Mouse (Mus musculus) intestine, postnatal 0 days (tissue): Measurements from ENCODE around the gene Tnnt1. TPM values are rescaled to one million over a fixed set of nuclear protein-coding genes. Genes with fewer than 3 reads are reported as not detected.

Experiments used
- ATAC-seq: fragments of 200-750 bp; cut with Nextera tagmentation; 2 replicates; pipeline ENCODE4 v1.8.0; 2017; ENCODE audit warnings: mild to moderate bottlenecking, moderate TSS enrichment, moderate library complexity
- H3K27ac ChIP-seq: fragments of 300-500 bp; sonication (generic); 2 replicates; pipeline ENCODE4 v1.5.1; 2014; ENCODE audit warnings: mild to moderate bottlenecking, low read depth, low read length, moderate library complexity
- H3K27me3 ChIP-seq: fragments of 300-500 bp; sonication (generic); replicated peaks from 2 replicates; pipeline ENCODE4 v1.6.1; 2014; ENCODE audit warnings: low read length, mixed read lengths; ENCODE audit not compliant: control insufficient read depth, insufficient read depth
- H3K36me3 ChIP-seq: fragments of 300-500 bp; sonication (generic); 2 replicates; pipeline ENCODE4 v1.6.1; 2014; ENCODE audit warnings: mild to moderate bottlenecking, moderate library complexity; ENCODE audit not compliant: control insufficient read depth, insufficient read depth
- H3K4me1 ChIP-seq: fragments of 300-500 bp; sonication (generic); replicated peaks from 2 replicates; pipeline ENCODE4 v1.6.1; 2014; ENCODE audit warnings: antibody characterized with exemption, low read length, mixed read lengths; ENCODE audit not compliant: control insufficient read depth, insufficient read depth
- H3K4me2 ChIP-seq: fragments of 300-500 bp; sonication (generic); replicated peaks from 2 replicates; pipeline ENCODE4 v1.6.1; 2014; ENCODE audit warnings: low read depth, mild to moderate bottlenecking, moderate library complexity
- H3K4me3 ChIP-seq: fragments of 300-500 bp; sonication (generic); 2 replicates; pipeline ENCODE4 v1.5.1; 2014; ENCODE audit warnings: low read depth, low read length
- H3K9ac ChIP-seq: fragments of 300-500 bp; sonication (generic); 2 replicates; pipeline ENCODE4 v1.6.1; 2014; ENCODE audit warnings: mild to moderate bottlenecking, low read depth, low read length
- H3K9me3 ChIP-seq: fragments of 300-500 bp; sonication (generic); 2 replicates; pipeline ENCODE4 v1.6.1; 2016; ENCODE audit warnings: mixed run types; ENCODE audit not compliant: control insufficient read depth
- CTCF ChIP-seq: sonication (generic); IDR thresholded peaks from 2 replicates; pipeline ENCODE4 v1.5.1; 2016; ENCODE audit warnings: low read depth, mild to moderate bottlenecking, control low read depth, antibody characterized with exemption, moderate library complexity
- WGBS: fragments of 180-500 bp; shearing (Covaris S2); extraction: QIAGEN DNeasy Blood & Tissue Kit; methylation state at CpG from one replicate; pipeline ENCODE4 v1.1.7; 2014; 5-methylcytosine and 5-hydroxymethylcytosine counted together
- polyA plus RNA-seq: library from polyadenylated mRNA; unstranded; fragments of >200 nt; fragmentation: Nextera tagmentation; extraction: Ambion mirVana; gene quantifications from 2 replicates; pipeline ENCODE4 v1.2.1, GENCODE M21; 2015

Tnnt1 gene
- polyA plus RNA-seq, 1 experiment from 2014 or later = 24.3 TPM

DNA sequence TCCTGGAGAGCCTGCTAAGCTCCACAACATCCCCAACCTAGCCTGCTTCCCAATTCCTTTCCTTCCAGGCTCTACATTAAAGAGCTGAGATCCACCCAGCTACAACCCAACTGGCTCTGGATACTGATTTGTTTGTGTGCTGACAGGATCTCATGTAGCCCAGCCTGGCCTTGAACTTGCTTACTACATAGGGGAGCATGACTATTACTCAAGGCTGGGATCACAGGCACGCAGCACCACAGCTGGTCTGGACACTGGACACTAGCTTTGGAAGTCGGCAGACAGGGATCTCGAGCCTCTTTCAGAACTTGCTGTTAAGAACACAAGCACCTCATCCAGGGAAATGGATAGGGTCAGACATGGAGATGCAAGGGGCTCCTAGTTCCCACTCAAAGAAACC lies 19.7 kb downstream of the Tnnt1 start:
- Histone ChIP-seq H3K36me3 (peaks cover 33% of the 10 kb centered on the region), H3K9ac (no peak overlapping the region), H3K4me3 (no peak overlapping the region), H3K9me3 (no peaks in the 10 kb centered on the region), H3K27me3 (no peaks in the 10 kb centered on the region), H3K4me2 (no peak overlapping the region), H3K27ac (no peak overlapping the region), H3K4me1 (peaks cover 6% of the 10 kb centered on the region; the same call in 1 of the 2 replicates)
- no peak for ATAC-seq
- no peak for TF ChIP-seq CTCF
- WGBS = 91% methylated on average over 3 of the region's 3 CpGs

DNA sequence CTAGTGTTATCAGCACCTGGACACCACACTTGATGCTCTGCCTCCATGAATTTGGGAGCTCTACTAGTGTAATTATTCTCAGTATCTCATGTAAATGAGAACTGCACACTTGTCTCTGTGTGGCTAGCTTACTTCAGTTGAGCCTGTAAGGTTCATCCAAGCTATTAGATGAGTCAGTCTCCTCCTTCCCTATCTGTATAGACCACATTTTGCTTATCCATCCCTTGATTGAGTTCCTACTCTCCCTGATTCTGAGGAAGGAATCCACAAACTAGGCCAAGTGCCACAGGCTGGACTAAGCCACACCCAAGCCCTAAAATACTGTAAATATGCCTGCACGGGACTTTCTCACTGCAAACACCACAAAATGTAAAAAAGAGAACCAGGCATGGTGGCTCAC lies 22.2 kb downstream of the Tnnt1 start:
- H3K9me3 ChIP-seq = no peaks in the 10 kb centered on the region
- H3K4me1 ChIP-seq = no peaks in the 10 kb centered on the region; the same call in 1 of the 2 replicates
- H3K36me3 ChIP-seq = peaks cover 42% of the 10 kb centered on the region
- no peak overlapping the region for H3K27ac ChIP-seq
- H3K9ac ChIP-seq = no peak overlapping the region
- H3K4me2 ChIP-seq = no peak overlapping the region
- TF ChIP-seq CTCF = no peak
- ATAC-seq = no peak
- no peak overlapping the region for H3K4me3 ChIP-seq
- WGBS = 33% methylated on average over 1 of the region's 1 CpGs
- no peaks in the 10 kb centered on the region for H3K27me3 ChIP-seq

GRCm38 (mm10) chr7:4492284-4493224 lies 23.6 kb downstream of the Tnnt1 start:
- Histone ChIP-seq H3K4me2 (no peak overlapping the region), H3K36me3 (peaks cover 48% of the 10 kb centered on the region), H3K4me3 (no peak overlapping the region), H3K4me1 (no peaks in the 10 kb centered on the region; the same call in 1 of the 2 replicates), H3K27me3 (no peaks in the 10 kb centered on the region), H3K9me3 (no peaks in the 10 kb centered on the region), H3K27ac (peak overlapping the region; percentile 50), H3K9ac (no peak overlapping the region)
- 76% methylated on average over 13 of the region's 13 CpGs for WGBS
- TF ChIP-seq CTCF = no peak
- ATAC-seq = no peak

DNA sequence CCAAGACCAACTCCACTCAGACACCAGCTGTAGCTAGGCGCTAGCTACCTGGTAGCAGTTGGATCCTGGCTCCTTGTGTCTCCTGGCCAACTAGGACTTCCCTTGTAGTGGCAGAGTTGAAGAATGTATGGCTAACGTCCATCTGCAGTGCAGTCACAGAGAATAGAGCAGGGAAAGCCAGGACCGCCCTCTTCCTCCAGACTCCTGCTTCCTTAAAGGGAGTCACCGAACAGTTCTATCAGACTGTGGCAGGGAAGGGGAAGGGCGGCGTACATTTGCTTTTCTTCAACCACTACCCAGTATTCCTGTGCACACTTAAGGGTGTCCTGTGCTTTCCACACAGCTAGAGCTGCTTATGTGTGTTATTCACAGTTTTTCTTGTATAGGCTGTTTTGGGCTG lies 24.9 kb downstream of the Tnnt1 start:
- H3K27ac ChIP-seq = no peak overlapping the region
- no peak for TF ChIP-seq CTCF
- no peaks in the 10 kb centered on the region; the same call in 1 of the 2 replicates for H3K4me1 ChIP-seq
- WGBS = 70% methylated on average over 6 of the region's 6 CpGs
- 0 out of 2 replicates have a peak, but pooled peaks have one; percentile 28 for ATAC-seq
- no peaks in the 10 kb centered on the region for H3K9me3 ChIP-seq
- peaks cover 50% of the 10 kb centered on the region for H3K36me3 ChIP-seq
- no peak overlapping the region for H3K9ac ChIP-seq
- H3K4me3 ChIP-seq = no peak overlapping the region
- no peak overlapping the region for H3K4me2 ChIP-seq
- H3K27me3 ChIP-seq = no peaks in the 10 kb centered on the region

DNA sequence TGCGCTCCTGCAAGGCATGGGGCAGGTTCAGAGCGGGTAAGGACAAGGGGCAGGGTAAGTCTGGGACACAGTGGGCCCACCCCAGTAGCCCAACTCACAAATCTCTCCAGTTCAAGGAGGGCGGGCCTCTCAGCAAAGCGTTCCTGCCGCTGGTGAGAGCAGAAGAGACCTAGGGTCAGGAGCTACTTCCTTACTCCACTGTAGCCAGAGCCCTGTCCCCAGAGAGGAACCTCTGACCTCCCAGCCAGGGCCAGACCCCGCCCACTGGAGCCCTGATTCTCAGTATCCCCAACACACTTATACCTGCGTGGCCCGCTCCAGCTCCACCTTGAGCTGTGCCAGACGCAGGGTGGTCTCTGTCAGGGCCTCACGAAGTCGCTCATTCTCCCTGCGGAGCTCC lies 33.9 kb downstream of the Tnnt1 start:
- no peak for TF ChIP-seq CTCF
- H3K4me1 ChIP-seq = no peaks in the 10 kb centered on the region
- no peak overlapping the region for H3K27ac ChIP-seq
- H3K36me3 ChIP-seq = peaks cover 61% of the 10 kb centered on the region
- no peak overlapping the region for H3K4me3 ChIP-seq
- no peak for ATAC-seq
- H3K9me3 ChIP-seq = no peaks in the 10 kb centered on the region
- no peak overlapping the region for H3K4me2 ChIP-seq
- H3K9ac ChIP-seq = no peak overlapping the region
- 83% methylated on average over 12 of the region's 12 CpGs for WGBS
- no peaks in the 10 kb centered on the region for H3K27me3 ChIP-seq

DNA sequence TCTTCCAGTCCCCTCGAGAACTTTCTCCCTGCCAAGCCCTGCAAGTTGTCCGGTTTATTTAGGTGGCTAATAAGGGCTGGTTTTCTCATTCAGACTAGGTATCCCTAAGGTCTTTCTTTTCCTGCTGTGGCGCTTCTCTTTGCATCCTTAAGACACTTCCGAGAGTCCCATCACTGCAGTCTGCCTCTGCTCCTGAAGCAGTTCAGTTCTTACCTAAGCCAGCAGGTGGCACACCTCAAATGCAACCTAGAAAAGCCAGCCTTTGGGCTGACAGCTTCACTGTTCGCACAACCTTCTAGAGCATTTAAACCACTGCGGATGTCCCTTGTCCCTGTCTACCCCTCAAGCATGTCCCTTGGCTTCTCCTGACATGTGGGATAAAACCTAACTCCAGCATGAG lies 36.5 kb downstream of the Tnnt1 start:
- no peaks in the 10 kb centered on the region for H3K9me3 ChIP-seq
- no peak overlapping the region for H3K4me3 ChIP-seq
- H3K27ac ChIP-seq = no peak overlapping the region
- WGBS = 26% methylated on average over 6 of the region's 6 CpGs
- ATAC-seq = no peak
- H3K4me1 ChIP-seq = no peaks in the 10 kb centered on the region
- H3K4me2 ChIP-seq = no peak overlapping the region
- H3K9ac ChIP-seq = no peak overlapping the region
- peak; percentile 81 for TF ChIP-seq CTCF
- no peaks in the 10 kb centered on the region for H3K27me3 ChIP-seq
- H3K36me3 ChIP-seq = peaks cover 36% of the 10 kb centered on the region
